Mouse (Mus musculus) kidney, postnatal 10 days (tissue): ENCODE measurements at regions not wholly inside any gene's neighbourhood (a gene's known extent, or its start where the extent isn't known, plus 50 kb on each side); places are given as distances from the start of the nearest gene placed in this dataset.
A peak's percentile ranks its signal among the peaks of the same experiment; 100 is the strongest.

Experiments used
- DNase-seq: peaks from one replicate; pipeline ENCODE4 v3.0.0; 2021; ENCODE audit warnings: mixed read lengths

GRCm38 (mm10) chr1:41551271-41551670 lies 745.9 kb downstream of the Tmem182 start:
- DNase-seq: peak; percentile 6

GRCm38 (mm10) chr1:41555607-41556006 lies 750.2 kb downstream of the Tmem182 start:
- DNase-seq: peak; percentile 65

DNA sequence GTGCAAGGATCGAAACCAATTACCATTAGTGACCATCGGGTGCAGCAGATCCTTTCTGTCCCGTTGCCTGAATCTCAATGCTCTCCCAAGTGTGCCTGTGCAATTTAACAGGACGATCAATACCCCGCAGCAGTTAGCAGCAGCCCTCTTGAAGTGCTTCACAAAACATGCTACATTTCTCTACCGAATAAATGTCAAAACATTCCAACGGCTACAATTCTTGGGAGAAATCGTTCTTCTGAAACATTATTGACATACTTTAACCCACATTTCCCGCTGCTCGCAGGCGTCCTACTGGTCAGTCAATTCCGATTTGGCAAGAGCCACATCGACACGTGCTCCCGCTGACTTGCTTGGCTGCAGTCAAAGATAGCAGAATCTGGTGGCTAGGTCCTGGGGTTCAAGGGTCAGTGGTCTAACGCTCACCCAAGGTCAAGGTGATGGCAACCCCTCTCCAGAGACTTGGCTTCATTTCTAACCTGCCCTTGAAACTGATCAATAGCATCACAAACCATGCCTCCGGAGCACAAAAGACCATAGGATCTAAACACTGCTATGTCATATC lies 753.8 kb downstream of the Tmem182 start:
- no peak for DNase-seq

- DNase-seq: no peak
Observed at GRCm38 (mm10) chr1:41559991-41560390, 754.6 kb downstream of the Tmem182 start.

GRCm38 (mm10) chr1:41603471-41603870 lies 798.1 kb downstream of the Tmem182 start:
- no peak for DNase-seq

DNA sequence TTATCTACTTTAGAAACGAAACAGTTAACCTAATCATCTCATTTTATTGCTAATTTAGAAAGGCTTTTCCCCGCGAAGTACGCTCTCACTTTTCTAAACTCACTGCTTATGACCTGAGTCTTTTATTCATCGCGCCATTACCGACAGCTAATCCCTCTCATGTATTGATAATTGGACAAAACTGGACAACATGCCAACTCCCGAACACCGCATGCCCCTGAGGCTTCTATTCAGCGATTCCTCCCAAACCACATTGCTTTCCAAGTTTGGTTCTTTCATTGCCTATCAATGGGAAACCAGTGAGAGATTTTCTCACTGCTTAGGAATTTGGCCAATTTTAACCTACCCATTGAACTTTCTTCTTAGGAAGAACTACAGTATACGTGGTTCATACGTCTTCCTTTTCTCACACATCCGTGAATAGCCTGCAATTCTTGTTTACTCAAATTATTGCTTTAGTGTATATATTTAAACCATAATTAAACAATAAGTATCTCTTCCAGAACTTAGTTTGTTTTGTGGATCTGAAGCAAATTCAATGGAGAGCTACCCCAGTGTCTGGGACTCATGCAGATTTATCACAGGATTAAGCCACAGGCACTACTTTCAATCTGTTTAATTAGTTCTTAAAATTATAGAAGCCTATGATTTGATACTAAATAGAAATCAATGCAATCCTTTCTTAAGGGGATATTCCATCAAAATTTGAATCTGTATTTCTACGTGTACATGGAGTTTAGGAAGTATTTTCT lies 799.8 kb downstream of the Tmem182 start:
- no peak for DNase-seq

- no peak for DNase-seq
Observed at GRCm38 (mm10) chr1:41605748-41606131, 800.3 kb downstream of the Tmem182 start.

DNA sequence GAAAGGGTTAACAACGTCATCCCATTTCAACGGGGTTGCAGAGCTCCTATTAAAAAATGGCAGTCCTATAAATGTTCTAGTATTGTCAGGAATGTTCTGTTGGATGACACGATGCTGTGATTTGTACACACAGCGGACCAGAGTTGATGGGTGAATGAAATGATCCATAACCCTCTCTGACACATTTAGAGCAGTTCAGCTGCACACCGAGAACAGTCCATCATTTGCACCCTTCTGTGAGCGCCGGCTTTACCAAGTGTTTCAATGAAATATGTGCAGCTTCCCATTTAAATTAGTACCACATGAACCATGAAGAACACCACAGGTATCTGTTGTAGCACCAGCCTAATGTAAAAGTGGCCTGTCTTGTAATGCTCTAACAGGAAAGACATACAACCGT lies 805.4 kb downstream of the Tmem182 start:
- DNase-seq: no peak

GRCm38 (mm10) chr1:41651804-41652203 lies 846.4 kb downstream of the Tmem182 start:
- no peak for DNase-seq

- DNase-seq: no peak
Observed at GRCm38 (mm10) chr1:41652210-41652609, 846.8 kb downstream of the Tmem182 start.

- DNase-seq: peak; percentile 71
Observed at GRCm38 (mm10) chr1:41652646-41653427, 847.4 kb downstream of the Tmem182 start.

- no peak for DNase-seq
Observed at GRCm38 (mm10) chr1:41674086-41674485, 868.7 kb downstream of the Tmem182 start.

- no peak for DNase-seq
Observed at GRCm38 (mm10) chr1:41675345-41675744, 869.9 kb downstream of the Tmem182 start.

- DNase-seq: no peak
Observed at GRCm38 (mm10) chr1:41705692-41706091, 900.3 kb downstream of the Tmem182 start.

DNA sequence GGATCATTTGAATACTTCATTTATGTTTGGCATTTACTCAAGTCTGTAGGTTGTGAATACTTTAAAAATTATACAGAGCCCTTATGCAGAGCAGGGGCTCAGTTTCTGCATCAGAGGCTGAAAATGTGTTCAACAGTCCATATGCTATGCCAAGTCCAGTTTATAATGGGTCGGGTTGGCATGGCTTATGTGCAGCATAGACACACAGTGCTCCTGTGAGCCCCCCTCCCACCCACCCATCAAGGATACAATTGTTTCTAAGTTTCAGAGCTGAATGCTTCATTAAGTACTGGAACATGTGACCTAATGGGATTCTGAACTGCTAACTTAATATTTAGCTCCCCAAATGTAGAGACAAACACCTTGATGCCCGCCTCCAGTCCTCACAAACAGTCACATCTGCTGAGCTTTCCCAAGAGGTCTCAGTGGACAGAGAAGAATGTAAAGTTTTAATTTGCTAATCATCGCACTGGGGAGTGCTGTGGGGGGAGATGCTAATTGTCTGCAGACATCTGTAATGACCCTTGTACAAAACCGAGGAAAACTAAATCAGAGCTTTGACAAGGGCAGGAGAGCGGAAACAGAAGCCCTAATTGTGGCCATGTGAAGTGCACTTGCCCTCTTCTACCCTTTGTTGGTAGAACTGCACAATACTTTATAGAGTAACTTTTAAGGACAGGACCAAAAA lies 937.4 kb downstream of the Tmem182 start:
- no peak for DNase-seq

- no peak for DNase-seq
Observed at GRCm38 (mm10) chr1:41743332-41743710, 937.9 kb downstream of the Tmem182 start.

DNA sequence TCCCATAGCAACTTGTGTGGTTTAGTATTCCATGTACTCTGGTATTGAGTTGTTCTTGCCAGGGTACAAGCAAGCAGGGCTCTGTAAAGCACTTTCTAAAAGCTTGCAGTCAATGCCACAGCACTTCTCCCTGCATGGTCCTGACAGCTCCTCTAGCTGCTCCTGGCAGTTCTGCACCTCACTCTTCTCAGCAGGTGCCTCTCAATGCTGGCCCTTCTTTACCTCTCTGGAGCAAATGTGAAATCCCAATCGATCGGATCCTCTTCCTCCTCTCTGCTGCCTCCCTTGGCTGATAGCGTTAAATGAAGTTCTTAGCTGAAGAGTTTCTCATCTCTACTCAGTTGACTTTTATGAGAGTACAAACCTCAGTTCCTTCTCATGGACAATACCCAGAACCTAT lies 939.1 kb downstream of the Tmem182 start:
- no peak for DNase-seq

GRCm38 (mm10) chr1:41759366-41759765 lies 936.2 kb upstream of the Pou3f3 start:
- no peak for DNase-seq
